Mouse (Mus musculus) left cerebral cortex, postnatal 14 days (tissue): ENCODE data around the gene 1700042G07Rik. TPM values are rescaled to one million over a fixed set of nuclear protein-coding genes. Genes with fewer than 3 reads are reported as not detected.

Source experiments
- DNase-seq, 2 experiments: peaks; one replicate each; pipeline ENCODE4 v3.0.0; 2021 to 2022; ENCODE audit warnings: low spot score in 2 of 2, mixed read lengths in 1 of 2
- intact Hi-C: fragments of 180-260 bp; cut with DNase I; formaldehyde crosslinking; loops from one replicate; pipeline ENCODE4 v1.15.1; 2025
- long read RNA-seq, 2 experiments: library from polyadenylated mRNA; stranded (forward); transcript quantifications; one replicate each; pipeline ENCODE4 v2.0.0; 2021
- total RNA-seq, 2 experiments: library from RNA; stranded (reverse); gene quantifications; 2 replicates each; pipeline ENCODE4 v1.2.3; 2021

1700042G07Rik gene
- not detected for total RNA-seq
- long read RNA-seq, experiment 1: 0 reads
- long read RNA-seq, experiment 2: 0 reads

DNA sequence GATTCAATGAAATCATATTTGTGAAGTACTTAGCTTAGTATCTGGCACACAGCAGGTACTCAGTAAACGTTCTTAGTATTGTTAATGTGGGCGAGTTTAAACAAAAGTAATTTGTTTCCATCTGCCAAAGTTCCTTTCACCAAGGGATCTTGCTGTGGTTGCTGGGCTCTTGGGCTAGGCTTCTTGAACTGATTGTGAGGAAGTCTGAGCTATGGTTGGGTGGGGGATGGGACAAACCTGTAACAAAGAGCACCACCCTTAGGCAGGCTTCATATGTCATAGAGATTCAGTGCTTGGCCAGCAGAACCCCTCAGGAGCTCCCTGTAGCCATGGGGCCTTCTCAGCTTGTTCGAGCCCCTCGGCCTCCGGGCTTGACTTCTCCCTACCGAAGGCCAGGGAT lies at the start of gene 1700042G07Rik, which contains the start of gene Gm49337:
Gene 1700042G07Rik, plus strand, starts transcription at position 301 of the 400 bp plus-strand sequence.
Gene Gm49337, plus strand, starts transcription at position 313 of the 400 bp plus-strand sequence.
- no peak for DNase-seq
- intact Hi-C loops: no loop called here

DNA sequence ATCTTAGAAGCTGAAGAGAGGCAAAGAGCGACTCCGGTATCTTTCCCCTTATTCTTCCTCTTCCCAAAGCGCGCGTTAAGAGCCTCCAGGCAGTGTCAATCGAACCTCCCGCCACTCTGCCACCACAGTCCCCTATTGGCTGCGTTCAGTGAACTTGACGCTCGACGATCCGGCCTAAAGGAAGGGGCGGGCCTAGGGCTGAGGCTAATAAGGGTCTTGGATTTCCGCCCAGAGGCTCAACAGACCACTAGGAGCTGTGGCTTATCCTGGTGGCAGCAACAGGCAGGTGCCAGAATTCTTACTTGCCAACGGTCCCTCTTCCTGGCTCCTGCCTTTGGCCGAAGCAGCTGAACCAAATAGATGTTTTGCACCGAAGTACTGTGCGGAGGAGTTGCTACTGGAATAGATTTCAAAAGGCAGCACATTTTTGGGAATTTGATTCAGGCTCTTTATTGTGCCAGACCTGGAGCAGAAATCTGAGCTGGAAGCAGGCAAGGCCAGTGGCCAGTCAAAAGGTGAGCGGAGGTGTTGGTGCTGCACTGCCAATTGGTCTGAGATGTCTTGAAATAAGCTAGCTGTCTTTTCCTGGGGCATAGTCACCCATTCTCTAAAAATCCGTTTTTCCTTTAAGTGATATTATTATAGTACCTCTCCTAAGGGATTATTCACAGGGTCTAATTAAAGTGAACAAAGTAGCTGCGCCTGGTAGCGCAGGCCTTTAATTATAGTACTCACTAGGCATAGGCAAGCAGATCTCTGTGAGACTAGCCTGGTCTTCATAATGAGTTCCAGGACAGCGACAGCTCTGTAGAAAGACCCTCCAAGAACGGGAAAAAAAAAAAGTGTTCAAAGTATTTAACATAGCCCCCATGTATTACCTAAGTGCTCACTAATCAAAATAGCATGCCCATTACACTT lies 49.3 kb upstream of the 1700042G07Rik start, which contains the start of the genes Rad54l and Pomgnt1:
Gene Rad54l, minus strand, starts transcription at position 89 of the 918 bp plus-strand sequence.
Gene Pomgnt1, plus strand, starts transcription at position 239 of the 918 bp plus-strand sequence.
- DNase-seq: peak; percentile 74 to 80

DNA sequence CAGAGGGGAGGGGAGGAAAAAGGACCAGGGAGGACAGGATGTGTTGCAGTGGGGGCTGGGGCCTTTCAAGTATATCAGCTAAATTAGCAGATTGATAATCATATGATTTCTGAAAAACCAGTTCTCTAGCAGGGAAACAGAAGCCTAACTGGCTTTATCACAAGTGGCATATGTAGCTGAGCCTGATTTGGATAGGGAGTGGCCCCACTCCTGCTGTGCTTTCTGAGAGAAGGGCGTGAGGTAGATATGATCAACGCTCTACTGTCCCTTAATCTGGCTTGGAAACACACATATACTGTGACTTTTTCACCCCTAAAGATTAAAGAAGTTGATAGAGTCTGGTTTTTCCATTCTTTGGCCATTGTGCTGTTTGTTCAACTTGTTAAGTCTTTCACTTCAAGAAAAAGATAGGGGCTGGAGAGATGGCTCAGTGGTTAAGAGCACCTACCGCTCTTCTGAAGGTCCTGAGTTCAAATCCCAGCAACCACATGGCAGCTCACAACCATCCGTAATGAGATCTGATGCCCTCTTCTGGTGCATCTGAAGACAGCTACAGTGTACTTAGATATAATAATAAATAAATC lies 47.3 kb upstream of the 1700042G07Rik start:
- DNase-seq: no peak
- intact Hi-C loops: no loop called here

More for the DNA sequence above, 49.3 kb upstream of the 1700042G07Rik start, which contains the start of the genes Rad54l and Pomgnt1:
- intact Hi-C loops: no loop called here

DNA sequence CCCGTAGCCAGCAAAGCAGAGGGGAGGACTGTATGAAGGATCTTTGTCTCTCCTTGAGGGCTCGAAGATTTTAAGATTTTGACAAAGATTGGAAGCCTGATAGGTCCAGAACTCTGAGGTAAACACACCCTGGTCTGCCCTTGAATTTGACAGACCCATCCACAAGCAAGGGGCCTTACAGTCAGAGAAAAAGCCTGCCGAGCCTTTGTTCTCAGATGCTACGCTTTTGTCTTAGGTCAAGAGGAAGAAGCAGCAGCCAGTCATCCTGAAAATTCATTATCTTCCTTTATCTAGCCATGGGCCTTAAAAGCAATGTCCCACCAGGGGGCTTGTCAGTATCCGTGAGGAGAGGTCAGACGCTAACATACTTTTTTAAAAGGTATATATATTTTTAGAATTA lies 45.2 kb upstream of the 1700042G07Rik start:
- DNase-seq: no peak
- intact Hi-C loops: no loop called here

DNA sequence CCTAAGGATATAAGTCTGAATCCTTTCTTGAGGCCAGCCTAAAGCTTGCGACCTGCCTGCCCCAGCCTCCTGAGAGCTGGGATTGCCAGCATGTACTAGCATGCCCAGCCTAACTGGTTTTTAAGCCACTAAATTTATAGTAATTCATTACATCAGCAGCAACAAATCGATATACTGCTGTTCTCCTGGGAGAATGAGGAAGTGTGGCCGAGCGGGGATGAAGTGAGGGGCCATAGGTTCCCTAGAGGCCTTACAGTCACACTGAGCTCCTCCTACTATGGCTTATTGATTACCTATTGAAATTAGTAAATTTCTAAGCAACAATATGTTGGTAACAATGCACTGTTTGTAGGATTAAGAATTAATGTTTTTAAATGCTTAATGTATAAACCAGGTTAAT lies 40.0 kb upstream of the 1700042G07Rik start:
- DNase-seq: no peak
- intact Hi-C loops: no loop called here

DNA sequence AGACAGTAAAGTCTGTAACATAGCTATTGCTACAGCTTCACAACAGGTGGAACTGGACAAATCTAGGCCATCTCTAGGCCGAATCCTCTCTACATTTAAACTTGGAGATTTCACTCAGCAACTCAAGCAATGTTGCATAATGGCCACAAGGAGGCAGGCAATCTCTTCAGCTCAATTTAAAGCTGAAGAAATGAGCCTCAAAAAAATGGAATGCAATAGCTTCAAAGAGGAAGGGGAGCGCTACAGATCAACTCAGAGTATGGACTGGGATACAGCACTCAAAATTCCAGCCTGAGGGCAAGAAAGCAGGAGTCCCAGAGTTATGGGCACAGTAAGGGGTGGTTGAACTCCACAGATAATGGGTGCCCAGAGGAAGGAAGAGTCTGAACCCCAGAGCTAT lies 38.2 kb upstream of the 1700042G07Rik start:
- intact Hi-C loops: no loop called here

DNA sequence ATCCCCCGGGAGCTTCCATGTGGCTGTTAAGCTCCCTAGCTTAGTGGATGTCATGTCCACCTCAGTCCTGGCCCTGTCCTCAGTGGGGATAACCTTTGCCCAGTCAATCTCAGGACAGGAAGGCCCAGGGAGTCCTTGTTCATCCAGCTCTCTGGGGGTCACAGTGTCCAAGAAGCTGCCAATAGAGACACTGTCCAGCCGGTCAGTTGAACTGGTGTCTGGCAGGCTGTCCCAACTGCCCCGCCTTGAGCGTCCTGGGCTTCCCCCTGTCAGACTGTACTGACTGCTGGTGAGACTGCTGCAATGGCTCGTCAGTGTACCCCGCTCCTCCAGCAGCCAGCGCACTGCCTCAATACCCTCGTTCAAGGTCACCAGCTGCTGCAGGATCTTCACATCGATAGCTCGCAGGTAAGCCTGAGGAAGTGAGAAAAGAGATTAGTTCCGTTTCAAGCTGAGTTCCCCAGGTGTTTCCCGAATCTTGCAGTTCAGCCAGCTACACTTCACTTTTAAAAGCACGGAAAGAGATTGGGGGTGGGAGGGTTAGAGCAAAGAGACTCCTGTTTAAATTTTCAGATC lies 35.7 kb upstream of the 1700042G07Rik start:
- intact Hi-C loops: no loop called here
- DNase-seq: no peak

More for the DNA sequence above, 38.2 kb upstream of the 1700042G07Rik start:
- DNase-seq: peak in 1 of 2 experiments; percentile 54

DNA sequence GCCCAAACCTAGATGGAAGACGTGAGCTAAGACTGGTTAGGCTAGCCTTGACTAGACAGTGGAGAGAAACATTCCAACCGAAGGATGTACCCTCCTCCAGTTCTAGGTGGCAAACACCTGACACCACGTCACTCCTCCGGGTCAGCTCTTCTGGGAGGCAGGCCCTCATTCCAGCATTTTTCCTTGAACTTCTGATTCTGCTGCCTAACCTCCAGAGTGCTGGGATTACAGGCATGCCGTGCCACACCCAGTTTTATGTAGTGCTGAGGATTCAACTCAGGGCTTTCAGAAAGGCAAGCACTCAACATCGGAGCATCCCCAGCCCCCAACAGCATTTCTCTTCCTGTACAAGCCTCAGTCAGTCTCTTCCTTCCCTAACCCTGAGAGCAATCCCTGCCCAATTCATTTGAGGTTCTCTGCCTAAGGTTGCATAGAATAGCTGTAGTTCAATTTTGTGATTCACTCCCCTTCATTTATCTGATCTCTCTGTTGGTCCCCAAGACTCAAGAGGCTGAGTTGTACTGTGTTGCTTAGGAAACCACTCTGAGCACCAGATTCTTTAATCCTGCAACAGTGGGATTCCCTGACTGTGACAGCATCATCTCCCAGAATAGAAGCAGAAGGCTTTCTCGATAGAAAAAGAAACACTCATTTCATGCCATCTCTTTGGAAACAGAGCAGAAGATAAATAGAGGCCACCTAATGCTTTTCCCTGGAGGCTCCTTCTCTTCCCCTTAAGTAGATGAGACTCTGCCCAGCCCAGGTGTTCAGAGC lies 32.2 kb upstream of the 1700042G07Rik start:
- intact Hi-C loops: no loop called here
- peak; percentile 59 to 69 for DNase-seq

DNA sequence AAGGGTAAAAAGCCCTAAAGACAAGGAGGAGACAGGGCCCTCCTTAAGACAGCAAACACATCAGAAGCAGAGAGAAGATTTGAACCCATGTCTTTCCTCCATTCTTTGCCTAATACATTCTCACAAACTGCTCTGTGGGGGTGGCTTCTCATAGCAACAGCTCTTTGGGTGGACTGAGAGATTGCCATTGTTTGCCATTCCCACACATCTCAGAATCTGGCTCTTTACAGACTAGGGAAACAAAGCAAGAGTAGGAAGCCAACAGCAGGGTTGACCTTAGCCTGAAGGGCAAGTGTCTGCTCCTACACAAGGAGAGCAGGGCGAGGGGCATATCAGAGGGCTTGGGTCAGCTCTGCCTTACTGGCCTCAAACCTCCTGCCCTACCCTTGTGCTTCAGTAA lies 31.4 kb upstream of the 1700042G07Rik start:
- no peak for DNase-seq
- intact Hi-C loops: no loop called here

DNA sequence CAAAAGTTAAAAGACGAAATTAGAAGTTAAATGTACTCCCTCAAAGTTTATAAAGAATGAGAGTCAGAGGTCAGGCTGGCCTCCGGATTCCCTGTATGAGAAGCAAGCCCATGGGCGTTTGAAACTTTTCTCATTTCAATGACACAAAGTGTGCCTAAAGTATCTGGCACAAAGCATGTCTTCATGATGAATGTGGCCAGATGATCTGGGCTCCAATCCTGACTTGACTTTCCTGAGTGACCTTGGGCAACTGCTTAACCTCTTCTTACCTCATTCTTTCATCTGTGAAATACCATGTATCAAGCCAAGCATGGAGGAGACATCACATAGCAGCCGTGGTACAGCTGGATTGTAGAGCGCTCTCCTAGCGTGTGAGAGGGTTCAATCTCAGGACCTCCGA lies 30.9 kb upstream of the 1700042G07Rik start:
- intact Hi-C loops: no loop called here
- no peak for DNase-seq

DNA sequence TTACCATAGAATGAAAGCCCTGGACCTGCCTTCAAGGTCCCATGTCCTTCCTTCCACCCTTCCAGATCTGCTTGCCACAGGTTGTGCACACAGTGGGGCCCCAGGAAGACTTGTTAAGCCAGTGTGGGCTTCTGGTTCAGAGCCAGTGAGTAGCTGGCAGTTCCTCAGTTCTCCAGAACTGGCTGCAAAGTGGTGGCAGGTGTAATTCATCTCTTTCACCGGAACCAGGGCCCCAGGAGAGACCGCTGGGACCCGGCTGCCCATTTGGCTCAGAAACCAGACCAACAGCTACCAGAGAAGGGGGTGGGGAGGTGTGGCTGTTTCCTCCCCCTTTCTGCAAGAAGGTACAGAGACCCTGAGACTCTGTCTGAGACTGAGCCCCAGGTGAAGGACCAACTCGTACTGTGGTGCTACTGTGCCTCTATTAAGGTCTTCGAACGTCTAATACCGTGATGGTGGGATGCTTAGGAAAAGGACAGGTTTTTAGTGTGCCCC lies 29.8 kb upstream of the 1700042G07Rik start:
- DNase-seq: no peak
- intact Hi-C loops: no loop called here

DNA sequence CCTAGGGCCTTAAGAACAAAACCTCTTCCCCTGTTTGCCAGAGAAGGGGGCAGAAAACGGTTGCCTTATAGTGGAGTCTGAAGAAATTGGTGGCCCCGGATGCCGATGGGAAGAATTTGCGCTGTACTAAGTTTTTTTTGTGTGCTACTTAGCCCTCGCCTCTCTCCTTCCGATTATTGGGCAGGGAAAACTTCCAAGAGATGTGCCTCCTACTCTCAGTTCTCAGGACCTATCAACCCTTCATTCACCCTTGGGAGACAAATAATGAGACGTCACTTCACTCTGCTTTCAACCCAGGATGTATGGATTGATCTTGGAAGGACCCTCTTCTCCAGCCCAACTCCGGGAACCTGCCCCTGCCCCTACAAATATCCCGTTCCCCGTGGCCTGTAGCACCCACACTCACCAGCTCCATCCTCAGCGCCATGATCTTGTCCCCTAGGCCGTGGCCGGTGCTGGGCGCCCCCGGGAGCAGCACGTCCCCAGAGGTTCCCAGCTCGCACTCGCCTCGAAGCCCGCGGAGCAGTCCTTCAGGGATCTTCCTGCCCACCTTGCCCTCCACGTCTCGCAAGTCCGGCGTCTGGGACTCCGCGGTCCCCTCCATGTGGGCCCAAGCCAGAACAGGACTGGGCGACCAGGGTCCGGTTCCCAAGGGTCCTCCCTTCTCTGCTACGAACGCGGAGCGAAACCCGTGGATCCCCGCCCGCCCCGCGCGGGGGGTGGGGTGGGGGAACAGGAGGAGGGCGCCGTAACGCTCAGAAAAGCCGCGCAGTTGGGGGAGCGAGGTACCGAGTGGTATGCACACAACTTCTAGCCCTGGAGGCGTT lies 29.1 kb upstream of the 1700042G07Rik start:
- intact Hi-C loops: no loop called here
- peak; percentile 52 to 76 for DNase-seq

DNA sequence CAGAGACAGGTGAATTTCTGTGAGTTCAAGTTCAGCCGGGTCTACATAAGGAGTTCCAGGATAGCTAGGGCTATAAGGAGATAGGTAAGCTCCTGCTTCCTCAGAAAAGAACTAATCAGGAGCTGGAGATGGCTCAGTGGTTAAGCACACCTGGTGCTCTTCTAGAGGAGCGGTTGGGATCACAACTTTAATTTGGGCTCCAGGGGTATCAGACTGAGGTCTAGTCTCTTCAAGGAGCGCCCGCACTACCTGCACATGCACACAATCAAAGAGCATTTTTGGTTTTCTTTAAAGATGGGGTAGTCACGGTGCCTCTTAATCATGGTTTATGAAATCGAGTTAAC lies 23.4 kb upstream of the 1700042G07Rik start:
- no peak for DNase-seq
- intact Hi-C loops: no loop called here

DNA sequence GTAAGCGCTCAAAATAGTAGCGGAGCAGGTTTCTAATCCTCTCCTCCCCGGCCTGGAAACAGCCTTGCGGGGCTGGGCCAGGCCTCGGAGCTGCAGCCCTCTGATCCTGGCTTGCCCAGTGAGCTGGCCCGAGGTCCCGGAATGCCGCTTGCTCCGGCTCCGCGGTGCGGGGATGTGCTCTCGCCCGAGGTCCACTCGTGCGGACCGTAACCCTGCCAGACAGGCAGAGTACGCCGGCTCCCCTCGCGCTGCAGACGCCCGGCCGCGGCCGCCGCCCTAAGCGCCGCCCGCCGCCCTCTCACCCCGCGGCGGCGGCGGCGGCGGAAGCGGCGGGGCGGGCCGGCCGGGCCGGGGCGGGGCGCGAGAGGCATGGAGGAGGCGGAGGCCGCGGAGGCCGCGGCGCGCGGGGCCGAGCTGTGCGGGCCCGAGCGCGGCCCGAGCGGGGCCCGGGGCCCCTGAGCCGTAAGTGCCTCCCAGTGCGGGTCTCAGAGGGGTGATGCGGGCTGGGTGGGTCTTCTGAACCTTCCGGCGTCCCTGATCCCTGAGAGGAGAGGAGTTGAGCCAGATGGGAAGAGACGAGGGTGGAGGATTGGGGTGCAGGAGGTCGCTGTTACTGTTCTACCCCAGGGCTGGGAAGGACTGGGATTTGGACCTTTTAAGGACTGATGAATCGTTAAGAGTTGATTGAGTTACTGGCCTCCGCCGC lies 22.9 kb upstream of the 1700042G07Rik start:
- intact Hi-C loops: no loop called here
- peak in 1 of 2 experiments; percentile 47 for DNase-seq

DNA sequence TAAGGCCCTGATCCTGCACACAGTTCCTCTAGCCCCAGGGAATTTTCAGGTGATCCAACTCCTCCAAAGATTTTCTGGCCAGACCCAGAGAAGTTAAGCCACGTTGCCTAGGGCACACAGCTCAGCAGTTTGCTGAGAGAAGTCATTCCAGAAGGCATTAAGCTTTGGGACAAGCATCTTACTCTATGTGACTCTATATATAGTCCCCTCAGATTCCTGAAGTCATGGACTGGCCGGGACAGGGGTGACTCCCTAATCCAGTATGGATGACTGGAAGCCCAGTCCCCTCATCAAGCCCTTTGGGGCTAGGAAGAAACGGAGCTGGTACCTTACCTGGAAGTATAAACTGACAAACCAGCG lies 22.3 kb upstream of the 1700042G07Rik start:
- intact Hi-C loops: no loop called here
- DNase-seq: no peak

DNA sequence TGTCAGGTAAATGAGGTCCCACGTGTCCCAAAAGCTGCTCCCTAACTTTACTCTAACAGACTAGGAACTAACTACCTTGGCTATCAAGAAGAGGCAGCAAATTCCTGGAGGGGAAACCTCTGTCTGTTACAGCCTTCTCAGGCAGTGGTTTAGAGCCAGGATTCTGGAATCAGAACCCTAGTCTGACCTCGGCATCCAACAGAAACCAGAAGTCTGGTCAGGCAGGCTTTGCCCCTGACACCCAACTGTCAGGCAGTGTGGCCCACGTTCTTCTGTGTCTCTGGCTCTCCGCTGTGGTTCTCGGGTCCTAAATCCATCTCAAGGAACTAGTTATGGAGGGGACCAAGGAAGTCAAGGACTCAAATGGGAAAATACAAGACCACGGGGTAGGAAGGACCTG lies 21.9 kb upstream of the 1700042G07Rik start, which contains the start of gene Lurap1:
Gene Lurap1, minus strand, starts transcription at position 101 of the 400 bp plus-strand sequence.
- DNase-seq: no peak
- intact Hi-C loops: no loop called here

DNA sequence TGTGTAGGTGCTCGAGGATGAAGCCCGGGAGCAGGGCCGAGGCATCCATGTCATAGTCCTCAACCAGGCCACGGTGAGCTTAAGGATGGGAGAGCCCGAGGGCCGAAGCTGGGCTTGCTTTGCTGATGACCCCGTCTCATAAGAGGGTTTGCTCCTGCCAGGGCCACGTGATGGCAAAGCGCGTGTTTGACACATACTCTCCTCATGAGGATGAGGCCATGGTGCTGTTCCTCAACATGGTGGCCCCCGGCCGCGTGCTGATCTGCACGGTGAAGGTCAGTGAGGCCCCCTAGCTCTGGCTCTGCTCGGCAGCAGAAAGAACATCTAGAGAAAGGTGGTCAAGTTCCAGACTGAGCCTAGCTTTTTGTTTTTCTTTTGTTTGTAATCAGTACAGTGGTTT lies 20.5 kb upstream of the 1700042G07Rik start:
- no peak for DNase-seq
- intact Hi-C loops: no loop called here

DNA sequence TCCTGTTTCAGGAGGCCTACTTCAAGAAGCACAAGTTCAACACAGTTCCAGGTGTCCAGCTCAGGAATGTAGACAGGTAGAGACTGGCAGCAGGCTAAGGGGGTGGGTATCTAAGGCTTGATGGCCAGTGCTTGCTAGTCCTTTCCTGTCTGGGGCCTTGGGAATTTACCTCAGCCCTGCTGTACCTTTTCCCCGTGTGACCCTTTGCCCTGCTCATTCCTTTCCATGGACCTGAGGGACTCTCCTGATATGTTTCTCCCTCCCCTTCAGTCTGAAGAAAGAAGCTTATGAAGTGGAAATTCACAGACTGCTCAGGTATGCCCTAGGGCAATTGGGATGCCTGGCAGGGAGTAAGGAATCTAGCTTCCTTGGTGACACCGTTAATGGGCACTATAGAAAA lies 15.3 kb upstream of the 1700042G07Rik start:
- intact Hi-C loops: no loop called here
- no peak for DNase-seq
